Mouse (Mus musculus) inflammation-experienced regulatory T-cells, adult 16 weeks (primary cell): ENCODE data around the gene Rpl10a. TPM values are rescaled to one million over a fixed set of nuclear protein-coding genes. Genes with fewer than 3 reads are reported as not detected.

Experiments
- polyA plus RNA-seq: library from polyadenylated mRNA; unstranded; fragments of 100-300 nt; shearing (Covaris generic); gene quantifications from one replicate; pipeline ENCODE4 v1.2.1, GENCODE M21; 2017

Gene Rpl10a
- polyA plus RNA-seq: 322 TPM

DNA sequence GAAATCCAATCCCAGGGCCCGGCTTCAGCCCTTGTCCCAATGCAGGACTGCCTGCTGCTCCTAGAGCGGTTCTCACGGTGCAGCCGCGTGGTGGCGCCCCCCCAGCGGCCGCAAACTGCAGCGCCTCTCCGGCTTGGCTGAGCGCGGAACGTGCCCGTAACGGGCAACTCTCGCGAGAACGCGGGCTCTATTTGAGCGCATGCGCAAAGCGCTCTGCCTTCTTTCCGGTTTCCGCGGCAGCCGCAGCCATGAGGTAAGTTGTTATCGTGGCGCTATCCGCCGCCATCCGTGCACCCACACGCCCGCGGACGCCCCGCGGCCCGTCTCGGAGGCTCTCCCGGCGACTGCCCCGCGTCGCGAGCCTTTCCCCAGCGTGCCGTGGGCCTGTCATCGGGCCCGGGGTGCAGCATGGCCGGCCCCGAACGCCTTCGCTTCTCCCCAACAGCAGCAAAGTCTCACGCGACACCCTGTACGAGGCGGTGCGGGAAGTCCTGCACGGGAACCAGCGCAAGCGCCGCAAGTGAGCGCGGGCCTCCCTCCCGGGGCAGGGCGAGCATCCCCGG is at the start of gene Rpl10a:
TSS of gene Rpl10a (plus strand) at position 106 of the 563 bp plus-strand sequence.

DNA sequence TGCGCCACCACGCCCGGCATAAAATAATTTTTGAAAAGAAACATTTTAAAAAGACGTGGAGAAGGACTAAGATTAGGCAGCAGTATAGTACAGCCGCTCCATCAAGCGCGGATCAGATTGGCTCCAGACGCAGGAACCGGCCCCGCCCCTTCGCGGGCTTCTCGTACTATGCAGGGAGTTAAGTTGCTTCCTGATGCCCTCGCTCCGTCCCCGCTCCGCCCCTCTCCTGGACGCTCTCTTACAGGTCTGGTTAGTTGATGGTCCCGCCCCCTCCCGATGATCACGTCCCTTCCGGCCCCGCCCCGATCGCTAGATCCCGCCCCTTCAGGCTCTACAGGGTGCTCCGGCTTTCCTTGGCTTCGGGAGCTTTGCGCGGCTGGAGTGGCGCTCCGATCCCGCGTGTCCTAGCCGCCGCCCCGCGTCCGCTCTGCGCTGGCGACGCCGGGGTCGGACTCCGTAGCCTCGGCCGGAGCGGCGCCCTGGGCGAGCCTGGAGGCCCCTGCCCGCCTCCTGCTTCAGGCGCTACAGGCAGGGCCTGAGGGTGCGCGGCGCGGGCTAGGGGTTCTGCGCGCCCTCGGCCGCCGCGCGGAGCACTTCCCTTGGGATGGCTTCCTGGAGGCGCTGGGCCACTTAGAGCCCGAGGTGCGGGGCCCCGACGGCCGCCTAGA is 14.9 kb upstream of the Rpl10a start, which contains the start of gene Fance:
TSS of gene Fance (plus strand) at position 308 of the 668 bp plus-strand sequence.

DNA sequence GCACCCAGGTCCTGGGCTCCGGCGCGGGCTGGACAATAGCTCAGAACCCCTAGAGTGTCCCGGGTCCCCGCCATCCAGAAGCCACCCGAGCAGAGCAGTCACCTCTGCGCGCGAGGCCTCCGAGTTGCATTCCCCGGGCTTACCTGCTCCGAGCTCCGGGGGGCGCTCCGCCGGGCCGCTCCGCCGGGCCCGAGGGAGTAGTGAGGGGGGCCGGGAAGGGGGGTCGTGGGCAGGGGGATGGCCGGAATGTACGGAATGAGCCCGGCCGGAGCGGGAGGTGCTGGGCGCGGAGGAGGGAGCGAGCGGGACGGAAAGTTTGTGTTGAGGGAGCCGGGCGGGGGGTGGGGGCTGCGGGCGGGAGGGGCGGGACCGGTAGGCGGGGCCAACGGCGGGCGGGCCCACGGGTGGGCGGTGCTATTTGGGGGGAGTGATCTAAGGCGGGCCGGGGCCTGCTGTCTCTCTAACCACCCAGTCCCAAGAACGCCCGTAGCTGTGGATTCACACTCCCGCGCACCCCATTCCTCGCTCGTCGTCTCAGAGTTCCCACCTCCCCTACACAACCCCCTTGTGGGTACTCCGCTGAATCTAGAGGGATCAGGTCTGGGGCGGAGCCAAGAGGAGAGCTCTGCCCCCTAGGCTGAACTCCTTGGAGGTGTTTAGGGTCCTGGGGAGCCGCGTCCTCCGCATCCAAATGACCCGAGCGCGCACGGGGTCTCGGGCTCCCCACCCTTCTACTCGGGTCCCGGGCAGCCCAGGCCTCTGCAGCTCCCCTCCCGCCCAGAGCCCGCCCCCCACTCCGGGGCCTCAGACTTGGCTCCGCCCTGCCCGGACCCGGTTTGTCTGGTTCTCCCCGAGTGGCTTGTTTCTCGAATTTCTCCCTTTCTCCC is 22.4 kb downstream of the Rpl10a start, which contains the start of gene Tead3:
TSS of gene Tead3 (minus strand) at position 352 of the 887 bp plus-strand sequence.

DNA sequence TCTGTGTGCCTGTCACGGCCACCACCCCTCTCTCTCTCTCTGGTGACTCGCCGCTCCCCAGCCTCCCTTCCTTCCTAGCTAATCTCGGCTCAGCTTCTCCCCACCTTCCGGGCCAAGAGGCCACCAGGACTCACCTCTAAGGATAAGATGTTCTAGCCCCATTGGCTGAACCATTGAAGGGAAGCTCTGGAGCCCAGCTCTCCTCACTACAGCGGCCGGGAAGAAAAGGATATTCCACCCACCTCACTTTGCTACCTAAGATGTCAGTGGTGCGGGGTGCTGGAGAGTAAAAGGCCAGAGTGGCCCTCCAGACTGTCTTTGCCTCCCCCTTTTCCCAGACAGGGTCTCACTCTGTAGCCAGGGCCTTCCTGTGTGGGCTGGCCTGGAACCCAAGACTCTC is 36.9 kb downstream of the Rpl10a start, which contains the start of gene Tulp1:
TSS of gene Tulp1 (minus strand) at position 101 of the 400 bp plus-strand sequence.

Other genes with a start within 250 kb of the Rpl10a start
- gene Tcp11, start 247.8 kb upstream of the Rpl10a start, polyA plus RNA-seq: 1.1 TPM
- not detected for gene Scube3, start 186.3 kb upstream of the Rpl10a start, polyA plus RNA-seq
- 6.1 TPM for gene Zfp523, start 151.3 kb upstream of the Rpl10a start, polyA plus RNA-seq
- gene Def6, start 120.7 kb upstream of the Rpl10a start, polyA plus RNA-seq: 218 TPM
- gene Ppard, start 95.8 kb upstream of the Rpl10a start, polyA plus RNA-seq: 2.1 TPM
- gene Fance, start 15.0 kb upstream of the Rpl10a start, polyA plus RNA-seq: 9.0 TPM
- 0.18 TPM for gene Tead3, start 22.3 kb downstream of the Rpl10a start, polyA plus RNA-seq
- not detected for gene Tulp1, start 36.8 kb downstream of the Rpl10a start, polyA plus RNA-seq
- 10.3 TPM for gene Fkbp5, start 189.1 kb downstream of the Rpl10a start, polyA plus RNA-seq
- gene Armc12, start 202.3 kb downstream of the Rpl10a start, polyA plus RNA-seq: not detected
- not detected for gene Clpsl2, start 220.9 kb downstream of the Rpl10a start, polyA plus RNA-seq
- gene Clps, start 232.3 kb downstream of the Rpl10a start, polyA plus RNA-seq: not detected
- 1.00 TPM for gene Lhfpl5, start 247.2 kb downstream of the Rpl10a start, polyA plus RNA-seq